Mouse (Mus musculus) intestine, embryonic 15.5 days (tissue): Measurements from ENCODE around the gene Ypel2. TPM values are rescaled to one million over a fixed set of nuclear protein-coding genes. Genes with fewer than 3 reads are reported as not detected.

ENCODE experiments used
- ATAC-seq: fragments of 200-750 bp; cut with Nextera tagmentation; 2 replicates; pipeline ENCODE4 v1.8.0; 2017; ENCODE audit warnings: moderate TSS enrichment, moderate library complexity
- H3K27ac ChIP-seq: fragments of 300-500 bp; sonication (generic); 2 replicates; pipeline ENCODE4 v1.5.1; 2015; ENCODE audit warnings: mild to moderate bottlenecking, inconsistent platforms
- H3K27me3 ChIP-seq: fragments of 300-500 bp; sonication (generic); replicated peaks from 2 replicates; pipeline ENCODE4 v1.6.1; 2015; ENCODE audit warnings: inconsistent platforms
- H3K36me3 ChIP-seq: fragments of 300-500 bp; sonication (generic); 2 replicates; pipeline ENCODE4 v1.6.1; 2015; ENCODE audit warnings: inconsistent platforms
- H3K4me1 ChIP-seq: fragments of 300-500 bp; sonication (generic); replicated peaks from 2 replicates; pipeline ENCODE4 v1.6.1; 2015; ENCODE audit warnings: inconsistent platforms
- H3K4me2 ChIP-seq: fragments of 300-500 bp; sonication (generic); replicated peaks from 2 replicates; pipeline ENCODE4 v1.6.1; 2015; ENCODE audit warnings: mild to moderate bottlenecking, inconsistent platforms
- H3K4me3 ChIP-seq: fragments of 300-500 bp; sonication (generic); replicated peaks from 2 replicates; pipeline ENCODE4 v1.5.1; 2015; ENCODE audit warnings: inconsistent platforms
- H3K9ac ChIP-seq: fragments of 300-500 bp; sonication (generic); 2 replicates; pipeline ENCODE4 v1.6.1; 2015; ENCODE audit warnings: inconsistent platforms
- H3K9me3 ChIP-seq: fragments of 300-500 bp; sonication (generic); 2 replicates; pipeline ENCODE4 v1.6.1; 2016; ENCODE audit warnings: inconsistent platforms
- WGBS: fragments of 180-500 bp; shearing (Covaris S2); methylation state at CpG from one replicate; pipeline ENCODE4 v1.1.7; 2015; 5-methylcytosine and 5-hydroxymethylcytosine counted together
- polyA plus RNA-seq: library from polyadenylated mRNA; unstranded; fragments of >200 nt; fragmentation: Nextera tagmentation; extraction: Ambion mirVana; gene quantifications from 2 replicates; pipeline ENCODE4 v1.2.1, GENCODE M21; 2015

Ypel2 gene
- polyA plus RNA-seq, 1 experiment from 2014 or later = 7.5 TPM

- Histone ChIP-seq H3K27ac (peak overlapping the region; percentile 92), H3K9ac (0 out of 2 replicates have a peak overlapping the region, but pooled peaks have one; percentile 53), H3K9me3 (no peaks in the 10 kb centered on the region), H3K4me1 (peaks cover 16% of the 10 kb centered on the region; the same call in 1 of the 2 replicates), H3K4me2 (peak overlapping the region; percentile 91), H3K4me3 (peak overlapping the region; percentile 97), H3K36me3 (no peaks in the 10 kb centered on the region), H3K27me3 (no peaks in the 10 kb centered on the region)
- WGBS = 14% methylated on average over 6 of the region's 6 CpGs
- ATAC-seq = peak; percentile 19; the same call in 1 of the 2 replicates
Measured at GRCm38 (mm10) chr11:86994330-86994729, 823 bp upstream of the Ypel2 start.

GRCm38 (mm10) chr11:86992461-86992988, 982 bp downstream of the Ypel2 start:
- Histone ChIP-seq H3K27ac (peak overlapping the region; percentile 92; the same call in 1 of the 2 replicates), H3K4me1 (peaks cover 16% of the 10 kb centered on the region; the same call in 1 of the 2 replicates), H3K4me2 (peak overlapping the region; percentile 91), H3K27me3 (no peaks in the 10 kb centered on the region), H3K4me3 (peak overlapping the region; percentile 97), H3K9me3 (no peaks in the 10 kb centered on the region), H3K9ac (peak overlapping the region; percentile 88), H3K36me3 (no peaks in the 10 kb centered on the region)
- no peak for ATAC-seq
- WGBS = 4% methylated on average over 13 of the region's 13 CpGs

GRCm38 (mm10) chr11:86991241-86991640, 2.3 kb downstream of the Ypel2 start:
- Histone ChIP-seq H3K4me1 (peaks cover 16% of the 10 kb centered on the region; the same call in 1 of the 2 replicates), H3K4me2 (peak overlapping the region; percentile 91; the same call in 1 of the 2 replicates)
- ATAC-seq = no peak

GRCm38 (mm10) chr11:86990309-86990708, 3.2 kb downstream of the Ypel2 start:
- Histone ChIP-seq H3K27me3 (no peaks in the 10 kb centered on the region), H3K4me3 (no peak overlapping the region), H3K27ac (0 out of 2 replicates have a peak overlapping the region, but pooled peaks have one; percentile 4), H3K4me2 (no peak overlapping the region), H3K9me3 (no peaks in the 10 kb centered on the region), H3K9ac (no peak overlapping the region), H3K4me1 (peaks cover 14% of the 10 kb centered on the region; the same call in 1 of the 2 replicates), H3K36me3 (no peaks in the 10 kb centered on the region)
- ATAC-seq = no peak
- WGBS = 72% methylated on average over 3 of the region's 3 CpGs

More at GRCm38 (mm10) chr11:86991241-86991640, 2.3 kb downstream of the Ypel2 start:
- no peaks in the 10 kb centered on the region for H3K36me3 ChIP-seq
- H3K9me3 ChIP-seq = no peaks in the 10 kb centered on the region
- 89% methylated on average over 4 of the region's 4 CpGs for WGBS
- H3K27ac ChIP-seq = no peak overlapping the region
- H3K4me3 ChIP-seq = no peak overlapping the region
- H3K27me3 ChIP-seq = no peaks in the 10 kb centered on the region
- no peak overlapping the region for H3K9ac ChIP-seq

- no peaks in the 10 kb centered on the region for H3K4me1 ChIP-seq
- H3K27me3 ChIP-seq = no peaks in the 10 kb centered on the region
- no peak for ATAC-seq
- H3K36me3 ChIP-seq = no peaks in the 10 kb centered on the region
- H3K9me3 ChIP-seq = no peaks in the 10 kb centered on the region
- 86% methylated on average over 3 of the region's 3 CpGs for WGBS
- no peak overlapping the region for H3K9ac ChIP-seq
- no peak overlapping the region for H3K4me3 ChIP-seq
- H3K27ac ChIP-seq = no peak overlapping the region
- H3K4me2 ChIP-seq = no peak overlapping the region
Measured at GRCm38 (mm10) chr11:86984990-86985389, 8.5 kb downstream of the Ypel2 start.

- H3K9me3 ChIP-seq = no peaks in the 10 kb centered on the region
- no peaks in the 10 kb centered on the region for H3K36me3 ChIP-seq
- H3K27me3 ChIP-seq = no peaks in the 10 kb centered on the region
- no peak overlapping the region for H3K4me2 ChIP-seq
- ATAC-seq = no peak
- H3K9ac ChIP-seq = no peak overlapping the region
- H3K4me3 ChIP-seq = no peak overlapping the region
- no peaks in the 10 kb centered on the region for H3K4me1 ChIP-seq
- WGBS = 79% methylated on average over 6 of the region's 6 CpGs
- H3K27ac ChIP-seq = no peak overlapping the region
Measured at GRCm38 (mm10) chr11:86983056-86983455, 10.5 kb downstream of the Ypel2 start.

GRCm38 (mm10) chr11:86981229-86981791, 12.2 kb downstream of the Ypel2 start:
- Histone ChIP-seq H3K36me3 (no peaks in the 10 kb centered on the region), H3K4me3 (no peak overlapping the region), H3K4me2 (no peak overlapping the region), H3K9me3 (no peaks in the 10 kb centered on the region), H3K27me3 (no peaks in the 10 kb centered on the region), H3K9ac (no peak overlapping the region), H3K27ac (no peak overlapping the region), H3K4me1 (no peaks in the 10 kb centered on the region)
- ATAC-seq = no peak
- WGBS = 64% methylated on average over 5 of the region's 5 CpGs

GRCm38 (mm10) chr11:86980526-86980925, 13.0 kb downstream of the Ypel2 start:
- no peak for ATAC-seq

GRCm38 (mm10) chr11:86979799-86980198, 13.7 kb downstream of the Ypel2 start:
- no peak overlapping the region for H3K4me3 ChIP-seq
- 0 out of 2 replicates have a peak, but pooled peaks cover under 1% of the 10 kb centered on the region for H3K4me1 ChIP-seq
- no peak overlapping the region for H3K9ac ChIP-seq
- no peak overlapping the region for H3K27ac ChIP-seq
- WGBS = 88% methylated on average over 7 of the region's 7 CpGs
- ATAC-seq = no peak
- no peaks in the 10 kb centered on the region for H3K36me3 ChIP-seq
- no peaks in the 10 kb centered on the region for H3K27me3 ChIP-seq
- H3K4me2 ChIP-seq = no peak overlapping the region
- no peaks in the 10 kb centered on the region for H3K9me3 ChIP-seq

More at GRCm38 (mm10) chr11:86980526-86980925, 13.0 kb downstream of the Ypel2 start:
- no peaks in the 10 kb centered on the region for H3K4me1 ChIP-seq
- H3K27ac ChIP-seq = 0 out of 2 replicates have a peak overlapping the region, but pooled peaks have one; percentile 17
- no peak overlapping the region for H3K9ac ChIP-seq
- no peak overlapping the region for H3K4me2 ChIP-seq
- H3K27me3 ChIP-seq = no peaks in the 10 kb centered on the region
- 86% methylated on average over 6 of the region's 6 CpGs for WGBS
- H3K9me3 ChIP-seq = no peaks in the 10 kb centered on the region
- H3K36me3 ChIP-seq = no peaks in the 10 kb centered on the region
- no peak overlapping the region for H3K4me3 ChIP-seq

GRCm38 (mm10) chr11:86977242-86977641, 16.3 kb downstream of the Ypel2 start:
- Histone ChIP-seq H3K4me3 (no peak overlapping the region), H3K4me1 (peaks cover 14% of the 10 kb centered on the region; the same call in 1 of the 2 replicates), H3K27me3 (no peaks in the 10 kb centered on the region), H3K9me3 (no peaks in the 10 kb centered on the region), H3K9ac (no peak overlapping the region), H3K36me3 (no peaks in the 10 kb centered on the region), H3K4me2 (no peak overlapping the region), H3K27ac (no peak overlapping the region)
- 93% methylated on average over 5 of the region's 5 CpGs for WGBS
- no peak for ATAC-seq

GRCm38 (mm10) chr11:86974401-86974800, 19.1 kb downstream of the Ypel2 start:
- Histone ChIP-seq H3K4me2 (no peak overlapping the region), H3K4me3 (no peak overlapping the region), H3K9me3 (no peaks in the 10 kb centered on the region), H3K27me3 (no peaks in the 10 kb centered on the region), H3K36me3 (no peaks in the 10 kb centered on the region), H3K9ac (no peak overlapping the region), H3K4me1 (peaks cover 17% of the 10 kb centered on the region; the same call in 1 of the 2 replicates), H3K27ac (0 out of 2 replicates have a peak overlapping the region, but pooled peaks have one; percentile 3)
- 57% methylated on average over 3 of the region's 3 CpGs for WGBS
- peak; percentile 36; the same call in 1 of the 2 replicates for ATAC-seq

GRCm38 (mm10) chr11:86973255-86973654, 20.3 kb downstream of the Ypel2 start:
- H3K4me2 ChIP-seq = no peak overlapping the region
- H3K4me3 ChIP-seq = no peak overlapping the region
- WGBS = 56% methylated on average over 5 of the region's 5 CpGs
- no peak overlapping the region for H3K9ac ChIP-seq
- H3K27ac ChIP-seq = no peak overlapping the region
- peaks cover 17% of the 10 kb centered on the region; the same call in 1 of the 2 replicates for H3K4me1 ChIP-seq
- ATAC-seq = no peak
- no peaks in the 10 kb centered on the region for H3K27me3 ChIP-seq
- no peaks in the 10 kb centered on the region for H3K36me3 ChIP-seq
- H3K9me3 ChIP-seq = no peaks in the 10 kb centered on the region
